Mouse (Mus musculus): ENCODE measurements around the gene Fam110c. TPM values are rescaled to one million over a fixed set of nuclear protein-coding genes. Genes with fewer than 3 reads are reported as not detected.

Gene Fam110c
- polyA plus RNA-seq (2012; ENCODE audit: low replicate concordance) = 0.13 TPM in 1 of 2 replicates, not detected in the other

DNA sequence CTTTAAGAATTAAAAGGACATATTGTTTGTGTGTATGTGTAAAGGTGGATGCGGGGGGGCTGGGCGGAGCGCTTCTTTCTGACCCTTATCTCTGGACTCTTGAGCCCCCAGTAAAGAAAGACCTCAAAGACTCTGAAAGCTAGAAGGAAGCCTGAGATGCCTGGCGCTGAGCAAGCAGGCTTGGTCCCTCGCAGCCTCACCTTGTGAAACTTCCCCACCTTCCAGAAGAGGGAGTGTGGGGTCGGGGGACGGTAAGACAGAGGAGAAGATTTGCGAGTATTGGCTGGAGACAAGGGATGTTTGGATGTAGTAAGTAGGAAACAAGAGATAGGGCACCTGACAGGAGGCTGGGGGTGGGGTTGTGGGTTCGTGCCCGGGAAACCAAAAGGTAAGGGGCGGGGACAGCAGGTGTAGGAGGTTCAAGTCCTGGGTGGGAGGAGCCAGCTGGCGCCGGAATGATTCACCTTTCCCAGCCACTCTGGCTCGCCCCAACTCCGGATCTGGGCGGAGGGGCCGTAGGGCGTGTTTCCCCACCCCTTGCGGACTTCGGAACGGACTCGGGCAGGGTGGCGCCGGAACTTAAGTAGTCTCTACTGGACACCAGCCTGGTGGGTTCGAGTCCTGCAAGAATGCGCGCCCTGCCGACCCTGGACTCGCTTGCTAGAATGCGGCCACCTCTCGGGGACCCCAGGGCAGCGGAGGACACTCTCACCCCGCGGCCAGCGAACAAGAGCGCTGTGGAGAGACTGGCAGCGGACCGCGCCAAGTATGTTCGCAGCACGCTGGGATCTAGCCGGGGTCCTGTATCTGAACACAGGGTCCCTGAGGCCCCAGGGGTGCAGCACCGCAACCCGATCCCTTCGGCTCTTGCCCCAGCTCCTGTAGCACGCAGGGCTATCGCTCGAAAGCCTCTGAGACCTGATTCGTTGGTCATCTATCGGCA, at the start of gene Fam110c:
Gene Fam110c (plus strand): TSS at position 450 of the 943 bp plus-strand sequence.

Other genes with a start within 250 kb of the Fam110c start
- gene Alkal2, start 189.5 kb upstream of the Fam110c start, polyA plus RNA-seq (2012; ENCODE audit: low replicate concordance) = not detected in 2 replicates
- gene Acp1, start 162.3 kb upstream of the Fam110c start, polyA plus RNA-seq (2012; ENCODE audit: low replicate concordance) = 0.61 and 3.4 TPM in 2 replicates
- gene Sh3yl1, start 162.2 kb upstream of the Fam110c start, polyA plus RNA-seq (2012; ENCODE audit: low replicate concordance) = 0.82 and 1.2 TPM in 2 replicates
- gene Gm6993, start 166.9 kb downstream of the Fam110c start, polyA plus RNA-seq (2012; ENCODE audit: low replicate concordance) = not detected in 2 replicates
- gene Lamb1, start 191.4 kb downstream of the Fam110c start, polyA plus RNA-seq (2012; ENCODE audit: low replicate concordance) = 0.85 and 2.1 TPM in 2 replicates

Data from leukemia stem cell, adult 10-12 weeks (primary cell).